Mouse (Mus musculus) layer of hippocampus, adult 6 months (tissue): Measurements from ENCODE around the gene Ginm1. TPM values are rescaled to one million over a fixed set of nuclear protein-coding genes. Genes with fewer than 3 reads are reported as not detected.

ENCODE experiments used
- long read RNA-seq, 2 experiments: library from polyadenylated mRNA; unstranded; transcript quantifications; one replicate each; pipeline ENCODE4 v2.0.0; 2019 to 2020
- microRNA-seq: library from miRNA; unstranded; fragments of <30 nt; microRNA quantifications from one replicate; pipeline ENCODE4 v1.2.0, GENCODE M21; 2020
- polyA plus RNA-seq: library from polyadenylated mRNA; unstranded; fragments of <200 nt; fragmentation: Nextera tagmentation; gene quantifications from 2 replicates; pipeline ENCODE4 v1.2.3, GENCODE M21; 2021

Gene Ginm1
- polyA plus RNA-seq, result 48.6 and 56.9 TPM in 2 replicates
- long read RNA-seq, experiment 1, transcript Ginm1-201 (8 exons, 1,557 nt), result minor isoform, 7 of 89 reads
- long read RNA-seq, experiment 1, transcript Ginm1-204 (8 exons, 1,525 nt), result major isoform, 72 of 89 reads
- long read RNA-seq, experiment 1, partial matches to known transcripts, result 1 of 89 reads
- long read RNA-seq, experiment 1, other reads (novel, unspliced or antisense), result 8 of 89 reads
- long read RNA-seq, experiment 2, transcript Ginm1-202 (1 exons, 300 nt), result minor isoform, 10 of 180 reads
- long read RNA-seq, experiment 2, transcript Ginm1-201 (8 exons, 1,557 nt), result minor isoform, 13 of 180 reads
- long read RNA-seq, experiment 2, transcript Ginm1-204 (8 exons, 1,525 nt), result major isoform, 145 of 180 reads
- long read RNA-seq, experiment 2, partial matches to known transcripts, result 0 of 180 reads
- long read RNA-seq, experiment 2, other reads (novel, unspliced or antisense), result 12 of 180 reads

DNA sequence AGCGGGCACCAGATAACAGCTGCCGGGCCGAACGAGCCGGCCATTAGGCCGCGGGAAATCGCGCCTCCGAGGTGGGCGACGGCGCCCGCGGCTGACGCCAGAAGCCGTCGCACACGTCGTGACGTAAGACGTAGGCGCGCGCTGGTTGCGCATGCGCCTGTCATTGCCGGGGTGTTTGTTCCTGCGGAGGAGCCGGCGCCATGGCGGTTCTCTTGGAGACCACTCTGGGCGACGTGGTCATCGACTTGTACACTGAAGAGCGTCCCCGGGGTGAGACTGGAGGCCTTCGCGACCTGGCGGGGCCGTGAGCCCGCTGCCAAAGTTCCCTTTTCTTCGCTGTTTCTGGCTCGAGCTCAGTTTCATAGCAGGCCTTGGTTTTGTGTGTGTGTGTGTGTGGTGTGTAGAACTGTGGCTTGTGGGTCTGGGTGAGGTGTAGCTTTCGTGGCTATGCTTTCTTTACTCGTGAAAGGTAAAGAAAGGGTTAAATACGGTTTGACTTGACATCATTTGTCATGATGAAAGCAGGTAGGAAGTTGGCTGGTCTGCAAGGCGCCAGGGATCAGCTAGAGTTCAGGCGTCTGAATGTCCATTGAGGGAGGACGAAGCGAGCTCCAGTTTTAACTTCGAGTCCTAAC lies at the start of gene Ginm1, which contains the start of gene Ppil4:
Gene Ginm1 (minus strand): TSS at position 74 of the 635 bp plus-strand sequence.
Gene Ppil4 (plus strand): TSS at position 141 of the 635 bp plus-strand sequence.

GRCm38 (mm10) chr10:7832171-7832676 lies 39.6 kb upstream of the Ginm1 start, which contains the start of gene Zc3h12d:
Zc3h12d (plus strand) TSS chr10:7832470.

GRCm38 (mm10) chr10:7725751-7726500 lies 66.7 kb downstream of the Ginm1 start, which contains the start of gene Katna1:
Katna1 (plus strand) TSS chr10:7726000.

Small RNA genes within 50 kb of the gene (microRNA-seq; reads per million reads assigned to microRNA genes)
- not detected for gene Mir5104

Other genes with a start within 250 kb of the Ginm1 start
- gene Lrp11, start 203.0 kb downstream of the Ginm1 start, polyA plus RNA-seq, result 106 and 118 TPM in 2 replicates
- 11.8 and 12.6 TPM in 2 replicates for gene Nup43, start 125.3 kb downstream of the Ginm1 start, polyA plus RNA-seq
- 233 and 235 TPM in 2 replicates for gene Pcmt1, start 111.7 kb downstream of the Ginm1 start, polyA plus RNA-seq
- gene Lats1, start 111.6 kb downstream of the Ginm1 start, polyA plus RNA-seq, result 1.2 and 1.5 TPM in 2 replicates
- gene Katna1, start 66.8 kb downstream of the Ginm1 start, polyA plus RNA-seq, result 11.6 and 12.1 TPM in 2 replicates
- gene Ppil4, start 67 bp upstream of the Ginm1 start, polyA plus RNA-seq, result 24.2 and 25.6 TPM in 2 replicates
- not detected in 2 replicates for gene Zc3h12d, start 39.6 kb upstream of the Ginm1 start, polyA plus RNA-seq
- gene Tab2, start 163.4 kb upstream of the Ginm1 start, polyA plus RNA-seq, result 5.3 and 5.6 TPM in 2 replicates